Comparison of ENCODE assay signal across 9 mouse cellular contexts in the genomic region with DNA sequence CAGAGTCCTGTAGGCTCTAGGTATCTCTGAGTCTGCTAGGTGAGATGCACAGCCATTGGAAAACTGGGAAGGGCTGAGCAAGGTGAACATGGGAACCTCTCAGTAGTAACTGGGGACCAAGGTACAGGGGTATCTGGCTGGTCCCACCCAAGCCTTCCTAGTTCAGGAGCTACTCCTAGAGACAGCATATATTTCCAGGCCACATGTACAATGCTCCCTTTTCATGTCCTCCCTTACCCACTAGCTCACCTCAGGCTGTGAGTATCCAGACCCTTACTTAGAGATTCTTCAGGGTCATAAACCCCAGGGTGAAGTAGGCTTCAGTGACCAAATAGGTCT. TPM values are rescaled to one million over a fixed set of nuclear protein-coding genes. Genes with fewer than 3 reads are reported as not detected.
DNase-seq lines count a peak whose midpoint lies in the region; ATAC-seq and TF ChIP-seq lines count a peak whose summit lies in the region.
"Had no signal": no experiment of that assay in that cellular context is flagged by ENCODE, and none has a peak within 500 bp of the region (broad histone marks: within the 10 kb centered on the region; RNA-seq: fewer than 3 reads in every experiment).

No protein-coding gene starts in this region.

- peak overlapping the region; percentile 60; the same call in 1 of the 2 replicates for H3K9ac ChIP-seq in kidney, embryonic 16.5 days (replicated peaks; ENCODE audit: low read length)
- 0 out of 2 replicates have a peak overlapping the region, but pooled peaks have one; percentile 50 for H3K9ac ChIP-seq in intestine, embryonic 15.5 days
- peak overlapping the region; percentile 67 for H3K9ac ChIP-seq in neural tube, embryonic 15.5 days (replicated peaks)

- no peaks in the 10 kb centered on the region for H3K9me3 ChIP-seq in kidney, embryonic 16.5 days (ENCODE audit: low read length)
- H3K9me3 ChIP-seq in forebrain, embryonic 10.5 days, result no peaks in the 10 kb centered on the region
- no peaks in the 10 kb centered on the region for H3K9me3 ChIP-seq in intestine, embryonic 15.5 days
- no peaks in the 10 kb centered on the region for H3K9me3 ChIP-seq in neural tube, embryonic 15.5 days (replicated peaks)

- TF ChIP-seq CTCF in kidney, adult 2 months (conservative IDR thresholded peaks at IDR 0.05; ENCODE audit: insufficient read depth, insufficient read length, low read depth, low read length), result no peak

- ATAC-seq in kidney, embryonic 16.5 days (ENCODE audit: low FRiP score, low TSS enrichment), result peak; percentile 51
- ATAC-seq in intestine, embryonic 15.5 days, result peak; percentile 55
- no peak; the same call in 1 of the 2 replicates for ATAC-seq in neural tube, embryonic 15.5 days (ENCODE audit: low FRiP score)
- ATAC-seq in activated CD4-positive, CD25-positive, alpha-beta regulatory T cell, adult 4 months, result no peak

- TF ChIP-seq POLR2A in kidney, adult 2 months (IDR thresholded peaks at IDR 0.05; ENCODE audit: low read depth, low read length), result no peak

- H3K4me2 ChIP-seq in kidney, embryonic 16.5 days (replicated peaks; ENCODE audit: low read depth, low read length), result peak overlapping the region; percentile 89
- peak overlapping the region; percentile 93 for H3K4me2 ChIP-seq in intestine, embryonic 15.5 days (replicated peaks)
- peak overlapping the region; percentile 88 for H3K4me2 ChIP-seq in neural tube, embryonic 15.5 days

- 0 out of 2 replicates have a peak, but pooled peaks cover 3% of the 10 kb centered on the region for H3K4me1 ChIP-seq in kidney, embryonic 16.5 days (ENCODE audit: insufficient read depth, low read length)
- no peaks in the 10 kb centered on the region for H3K4me1 ChIP-seq in kidney, adult 2 months (ENCODE audit: control insufficient read depth, insufficient read depth, low read length)
- peaks cover 12% of the 10 kb centered on the region for H3K4me1 ChIP-seq in forebrain, embryonic 10.5 days
- no peaks in the 10 kb centered on the region for H3K4me1 ChIP-seq in intestine, embryonic 15.5 days (replicated peaks)
- H3K4me1 ChIP-seq in neural tube, embryonic 15.5 days, result peaks cover 14% of the 10 kb centered on the region; the same call in 1 of the 2 replicates

- H3K36me3 ChIP-seq in kidney, embryonic 16.5 days (ENCODE audit: insufficient read depth, low read length), result no peaks in the 10 kb centered on the region
- no peaks in the 10 kb centered on the region for H3K36me3 ChIP-seq in kidney, adult 2 months (ENCODE audit: control insufficient read depth, insufficient read depth, low read length)
- H3K36me3 ChIP-seq in forebrain, embryonic 10.5 days (replicated peaks), result no peaks in the 10 kb centered on the region
- H3K36me3 ChIP-seq in intestine, embryonic 15.5 days, result no peaks in the 10 kb centered on the region
- H3K36me3 ChIP-seq in neural tube, embryonic 15.5 days, result no peaks in the 10 kb centered on the region

- DNase-seq in kidney, adult 2 months, result no peak
- no peak for DNase-seq in forebrain, embryonic 10.5 days (ENCODE audit: extremely low spot score, low spot score)
- no peak for DNase-seq in MN1 (ENCODE audit: low spot score)
- no peak for DNase-seq in frontal cortex, postnatal 36 days (ENCODE audit: low spot score in 2 of 2)
- DNase-seq: lung, postnatal 36 days had no signal

- H3K4me3 ChIP-seq in kidney, embryonic 16.5 days (ENCODE audit: low read length), result peak overlapping the region; percentile 53
- H3K4me3 ChIP-seq in kidney, adult 2 months (ENCODE audit: insufficient read depth, low read depth, low read length), result no peak overlapping the region
- H3K4me3 ChIP-seq in forebrain, embryonic 10.5 days, result peak overlapping the region; percentile 54
- H3K4me3 ChIP-seq in intestine, embryonic 15.5 days (replicated peaks), result peak overlapping the region; percentile 44
- H3K4me3 ChIP-seq in neural tube, embryonic 15.5 days (replicated peaks), result peak overlapping the region; percentile 52

- H3K27me3 ChIP-seq in kidney, embryonic 16.5 days (ENCODE audit: insufficient read depth, low read length), result no peaks in the 10 kb centered on the region
- H3K27me3 ChIP-seq in kidney, adult 2 months (replicated peaks; ENCODE audit: control insufficient read depth, insufficient read depth, low read length), result no peaks in the 10 kb centered on the region
- peaks cover 26% of the 10 kb centered on the region for H3K27me3 ChIP-seq in forebrain, embryonic 10.5 days (ENCODE audit: poor library complexity, severe bottlenecking)
- no peaks in the 10 kb centered on the region for H3K27me3 ChIP-seq in intestine, embryonic 15.5 days (replicated peaks)
- H3K27me3 ChIP-seq in neural tube, embryonic 15.5 days (replicated peaks), result no peaks in the 10 kb centered on the region

- H3K27ac ChIP-seq in kidney, embryonic 16.5 days (ENCODE audit: low read length), result no peak overlapping the region
- no peak overlapping the region for H3K27ac ChIP-seq in kidney, adult 2 months (ENCODE audit: insufficient read depth, low read depth, low read length)
- H3K27ac ChIP-seq in forebrain, embryonic 10.5 days, result no peak overlapping the region
- no peak overlapping the region for H3K27ac ChIP-seq in intestine, embryonic 15.5 days
- H3K27ac ChIP-seq in neural tube, embryonic 15.5 days (replicated peaks), result peak overlapping the region; percentile 69; the same call in 1 of the 2 replicates

RNA-seq across cellular contexts. Expression of a gene that starts 0.6 kb away (rescaled TPM):
- polyA plus RNA-seq in kidney, embryonic 16.5 days (2015; fragmentation: Nextera tagmentation; extraction: Ambion mirVana), result 2.9 and 3.3 TPM in 2 replicates
- 0.02 TPM in 1 of 2 replicates, not detected in the other for polyA plus RNA-seq in kidney, adult 2 months (2012; rRNA removed)
- polyA plus RNA-seq in forebrain, embryonic 10.5 days (2016; fragmentation: Nextera tagmentation; extraction: Ambion mirVana), result 1.9 TPM in 2 replicates
- 5.0 and 6.1 TPM in 2 replicates for polyA plus RNA-seq in intestine, embryonic 15.5 days (2015; fragmentation: Nextera tagmentation; extraction: Ambion mirVana)
- polyA plus RNA-seq in neural tube, embryonic 15.5 days (2015; fragmentation: Nextera tagmentation; extraction: Ambion mirVana), result 19.3 and 24.3 TPM in 2 replicates
- 1 to 10 TPM; 2.7 to 3.0 TPM for polyA plus RNA-seq in activated CD4-positive, CD25-positive, alpha-beta regulatory T cell, adult 4 months (2017; shearing (Covaris generic))

Comparison
In these comparisons a context has a peak if more than half of its experiments do, and no peak if none do; other contexts are left out.
1. ATAC-seq: peak in kidney, embryonic 16.5 days (single experiment) and intestine, embryonic 15.5 days (single experiment); none in neural tube, embryonic 15.5 days (single experiment) and activated CD4-positive, CD25-positive, alpha-beta regulatory T cell, adult 4 months (single experiment).
2. Peak in every context shown above with its lines, with median percentiles within 50 percentile points of each other: H3K4me2 ChIP-seq and H3K9ac ChIP-seq.